Mouse (Mus musculus): ENCODE measurements around the gene Tmem132a. TPM values are rescaled to one million over a fixed set of nuclear protein-coding genes. Genes with fewer than 3 reads are reported as not detected.

Tmem132a gene
- polyA plus RNA-seq (2015; fragmentation: Nextera tagmentation; extraction: Ambion mirVana), result 59.9 and 65.6 TPM in 2 replicates

DNA sequence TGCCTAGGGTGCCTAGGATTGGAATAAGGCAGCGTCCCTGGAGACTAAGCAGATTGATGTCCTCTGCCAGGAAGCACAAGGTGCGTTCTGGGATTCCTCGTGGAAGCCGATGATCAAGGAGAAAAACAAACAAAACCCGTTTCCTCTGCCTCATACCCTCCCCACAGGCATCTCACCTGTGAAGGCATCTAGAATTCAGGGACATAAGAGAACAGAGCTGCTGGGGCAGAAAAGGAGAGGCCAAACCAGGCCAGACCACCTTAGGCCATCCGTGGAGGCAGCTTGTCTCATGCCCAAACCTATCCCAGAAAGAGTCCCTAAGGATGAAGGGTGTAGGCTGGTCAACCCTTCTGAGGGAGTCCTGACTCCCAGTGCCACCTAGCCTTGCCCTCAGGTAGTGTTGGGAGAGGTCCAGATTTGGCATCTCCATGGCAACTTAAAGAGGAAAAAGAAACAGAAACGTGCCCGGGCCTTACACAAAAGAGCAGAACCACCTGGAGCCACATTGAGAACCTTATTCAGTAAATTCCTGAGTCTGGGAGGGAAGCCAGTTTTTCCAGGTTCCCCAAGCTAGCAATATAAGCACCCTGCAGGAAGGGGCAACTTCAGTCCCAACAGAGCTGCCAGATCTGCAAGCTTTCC is at the start of gene Tmem132a:
Gene Tmem132a (minus strand): TSS at position 55 of the 642 bp plus-strand sequence.
- Histone ChIP-seq H3K9me3 (no peaks in the 10 kb centered on the region), H3K27me3 (replicated peaks) (no peaks in the 10 kb centered on the region), H3K27ac (peak within 1 kb of the TSS; percentile 64), H3K9ac (peak within 1 kb of the TSS; percentile 47), H3K36me3 (peaks cover 42% of the 10 kb centered on the region), H3K4me1 (peaks cover 34% of the 10 kb centered on the region), H3K4me2 (peak within 1 kb of the TSS; percentile 86), H3K4me3 (replicated peaks) (peak within 1 kb of the TSS; percentile 66)
- peak; percentile 41; the same call in 1 of the 2 replicates for ATAC-seq (ENCODE audit: insufficient read depth, low FRiP score, low read depth)
- WGBS, result 2% methylated on average over 8 of the region's 8 CpGs

DNA sequence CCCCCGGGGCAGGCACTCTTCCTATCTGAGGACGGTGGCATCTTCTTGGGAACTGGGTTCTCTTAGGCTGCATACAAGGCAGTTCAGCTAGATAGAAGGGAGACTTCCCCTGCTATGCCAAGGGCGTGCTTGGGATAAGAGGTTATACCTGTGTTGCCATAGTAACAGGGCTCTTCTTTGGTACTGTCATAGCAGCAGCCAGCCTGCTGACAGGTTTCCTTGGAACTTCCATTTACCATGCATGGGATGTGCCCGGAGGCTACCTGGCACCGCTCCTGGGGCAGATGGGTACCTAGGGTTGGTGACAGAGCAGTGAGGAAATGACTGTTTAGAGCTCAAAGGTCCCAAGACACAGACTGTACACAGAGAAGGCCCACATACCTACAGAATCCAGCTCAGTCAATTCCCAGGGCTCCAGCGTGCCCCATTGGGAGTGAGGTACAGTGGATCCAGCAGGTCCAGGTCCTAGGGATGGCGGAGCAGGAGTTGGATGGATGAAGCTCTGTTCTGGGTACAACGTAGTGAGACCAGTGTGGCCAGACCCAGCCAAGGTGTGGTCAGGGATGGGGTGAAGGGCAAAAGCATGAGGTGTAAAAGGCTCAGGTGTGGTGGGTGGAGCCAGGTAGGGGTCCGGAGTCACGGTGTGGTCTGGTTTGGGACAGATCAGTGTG is 48.7 kb upstream of the Tmem132a start:
- no peak overlapping the region for H3K9ac ChIP-seq
- H3K36me3 ChIP-seq, result no peaks in the 10 kb centered on the region
- H3K4me2 ChIP-seq, result no peak overlapping the region
- WGBS, result 89% methylated on average over 10 of the region's 10 CpGs
- no peaks in the 10 kb centered on the region; the same call in 1 of the 2 replicates for H3K27me3 ChIP-seq (replicated peaks)
- H3K27ac ChIP-seq, result no peak overlapping the region
- no peaks in the 10 kb centered on the region; the same call in 1 of the 2 replicates for H3K4me1 ChIP-seq
- H3K4me3 ChIP-seq (replicated peaks), result no peak overlapping the region
- ATAC-seq (ENCODE audit: insufficient read depth, low FRiP score, low read depth), result no peak
- H3K9me3 ChIP-seq, result no peaks in the 10 kb centered on the region

DNA sequence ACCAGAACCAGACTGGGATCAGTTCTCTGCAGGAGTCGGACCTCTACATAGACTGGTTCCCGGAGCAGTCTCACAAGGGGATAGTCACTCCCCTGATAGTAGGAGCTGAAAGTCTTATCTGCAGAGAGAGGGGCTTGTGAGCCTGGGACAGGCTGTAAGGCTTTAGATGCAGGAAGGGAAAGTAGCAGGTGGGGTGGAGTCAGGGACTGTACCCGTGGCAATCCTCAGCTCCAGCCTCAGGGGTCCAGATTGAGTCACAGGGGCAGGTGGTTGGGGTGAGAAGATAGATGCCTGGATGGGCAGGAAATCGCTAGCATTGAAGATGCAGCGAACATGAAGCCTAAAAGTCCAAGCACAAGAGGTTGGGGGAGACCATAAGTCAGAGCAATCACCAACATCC is 46.8 kb upstream of the Tmem132a start:
- Histone ChIP-seq H3K4me3 (replicated peaks) (no peak overlapping the region), H3K27ac (no peak overlapping the region), H3K9ac (no peak overlapping the region), H3K36me3 (no peaks in the 10 kb centered on the region), H3K4me1 (peaks cover 1% of the 10 kb centered on the region; the same call in 1 of the 2 replicates), H3K4me2 (no peak overlapping the region), H3K27me3 (replicated peaks) (no peaks in the 10 kb centered on the region; the same call in 1 of the 2 replicates), H3K9me3 (no peaks in the 10 kb centered on the region)
- 50% methylated on average over 5 of the region's 5 CpGs for WGBS
- no peak for ATAC-seq (ENCODE audit: insufficient read depth, low FRiP score, low read depth)

DNA sequence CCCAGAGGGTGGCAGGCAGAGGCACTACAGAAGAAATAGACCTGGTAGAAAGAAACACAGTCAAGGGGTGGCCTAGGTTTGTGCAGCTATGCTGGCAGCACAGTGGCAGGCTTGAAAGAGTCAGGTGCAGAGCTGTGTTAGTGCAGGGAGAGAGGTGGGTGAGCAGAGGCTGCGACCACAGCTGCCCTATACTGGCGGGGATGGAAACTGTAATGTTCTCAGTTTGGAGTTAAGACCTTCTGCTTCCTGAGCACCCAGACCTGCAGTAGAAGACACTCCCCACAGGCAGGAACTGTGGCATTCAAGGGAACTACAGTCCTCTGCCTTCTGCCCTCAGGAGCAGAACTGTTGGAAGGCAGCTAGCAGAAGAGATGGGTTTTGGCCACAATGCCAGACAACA is 45.1 kb upstream of the Tmem132a start:
- WGBS, result 57% methylated on average over 2 of the region's 2 CpGs

DNA sequence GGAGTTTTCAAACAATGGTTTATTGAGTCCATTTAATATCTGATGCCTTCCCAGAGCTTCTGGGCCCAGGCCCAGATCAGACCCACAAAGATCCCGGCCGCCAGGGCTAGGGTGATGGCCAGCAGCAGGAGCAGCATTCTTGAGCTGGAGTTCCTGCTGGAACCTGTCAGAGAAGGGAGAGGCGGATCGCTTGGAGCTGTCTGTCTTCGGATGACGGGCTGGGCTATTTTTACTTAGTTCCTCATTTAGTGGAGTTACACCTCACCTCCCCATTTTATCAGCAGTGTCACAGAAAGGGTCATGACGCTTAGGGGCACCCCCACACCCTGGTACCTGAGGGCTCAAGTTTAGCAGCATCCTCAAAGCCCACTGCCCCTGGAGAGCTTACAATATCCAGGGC is 44.6 kb upstream of the Tmem132a start:
- Histone ChIP-seq H3K4me2 (no peak overlapping the region), H3K36me3 (no peaks in the 10 kb centered on the region), H3K27me3 (replicated peaks) (no peaks in the 10 kb centered on the region; the same call in 1 of the 2 replicates), H3K4me1 (peaks cover 2% of the 10 kb centered on the region), H3K9ac (no peak overlapping the region), H3K4me3 (replicated peaks) (no peak overlapping the region), H3K27ac (no peak overlapping the region), H3K9me3 (no peaks in the 10 kb centered on the region)
- WGBS, result 36% methylated on average over 7 of the region's 7 CpGs
- no peak for ATAC-seq (ENCODE audit: insufficient read depth, low FRiP score, low read depth)

More for the DNA sequence above, 45.1 kb upstream of the Tmem132a start:
- H3K4me3 ChIP-seq (replicated peaks), result no peak overlapping the region
- H3K27me3 ChIP-seq (replicated peaks), result no peaks in the 10 kb centered on the region; the same call in 1 of the 2 replicates
- no peak overlapping the region for H3K4me2 ChIP-seq
- H3K9me3 ChIP-seq, result no peaks in the 10 kb centered on the region
- H3K4me1 ChIP-seq, result peaks cover 2% of the 10 kb centered on the region
- no peak overlapping the region for H3K9ac ChIP-seq
- no peak for ATAC-seq (ENCODE audit: insufficient read depth, low FRiP score, low read depth)
- no peak overlapping the region for H3K27ac ChIP-seq
- no peaks in the 10 kb centered on the region for H3K36me3 ChIP-seq

DNA sequence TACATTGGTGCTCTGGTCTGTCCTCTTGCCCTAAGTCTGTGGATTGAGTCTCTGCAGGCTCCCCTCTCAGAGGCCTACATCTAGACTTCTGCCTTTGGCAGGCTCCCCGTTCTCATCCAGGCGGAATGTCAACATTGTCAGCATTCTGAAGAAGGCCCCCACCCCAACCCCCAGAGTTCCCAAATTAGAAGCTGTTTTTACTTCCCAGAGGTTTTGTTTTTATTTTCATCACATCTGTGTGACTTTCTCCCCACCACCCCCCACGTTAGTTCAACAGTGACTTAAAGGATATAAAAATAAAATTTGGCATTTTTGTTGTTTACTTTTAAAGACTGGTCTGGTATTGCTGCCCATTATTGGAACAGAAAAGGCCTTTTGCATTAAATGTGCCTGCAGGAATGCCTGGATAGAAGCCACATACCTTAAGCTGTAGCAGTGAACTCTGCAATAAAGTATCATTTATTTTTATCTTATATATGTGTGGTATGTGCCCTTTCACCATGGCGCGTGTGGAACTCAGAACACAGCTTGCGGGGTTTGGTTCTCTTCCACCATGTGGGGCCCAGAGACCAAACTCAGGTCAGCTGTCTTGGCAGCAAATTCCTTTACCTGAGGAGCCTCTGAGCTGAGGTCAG is 39.5 kb upstream of the Tmem132a start:
- Histone ChIP-seq H3K9me3 (no peaks in the 10 kb centered on the region), H3K4me3 (replicated peaks) (no peak overlapping the region), H3K27me3 (replicated peaks) (no peaks in the 10 kb centered on the region), H3K27ac (peak overlapping the region; percentile 90), H3K4me1 (peaks cover 18% of the 10 kb centered on the region; the same call in 1 of the 2 replicates), H3K36me3 (0 out of 2 replicates have a peak, but pooled peaks cover 4% of the 10 kb centered on the region), H3K4me2 (no peak overlapping the region), H3K9ac (no peak overlapping the region)
- 45% methylated on average over 6 of the region's 6 CpGs for WGBS
- ATAC-seq (ENCODE audit: insufficient read depth, low FRiP score, low read depth), result peak; percentile 59; the same call in 1 of the 2 replicates

DNA sequence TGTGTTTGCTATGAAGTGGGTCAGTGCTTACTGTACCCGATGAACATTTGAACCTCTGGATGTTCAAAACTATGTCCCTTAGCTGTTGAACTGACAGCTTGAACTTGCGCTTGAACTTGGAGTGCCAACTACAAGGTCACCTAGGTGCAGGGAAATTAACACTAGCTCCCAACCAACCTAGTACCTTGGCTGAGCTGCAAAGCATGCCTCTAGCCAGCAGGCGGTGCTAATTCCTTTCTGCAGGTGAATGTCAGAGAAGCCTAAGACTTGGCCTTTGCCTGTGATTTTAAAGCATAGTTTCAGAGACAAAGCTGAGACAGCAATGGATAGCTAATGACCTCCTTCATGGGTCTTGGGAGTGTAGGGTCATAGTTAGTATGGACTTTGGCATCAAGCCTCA is 38.2 kb upstream of the Tmem132a start:
- peak overlapping the region; percentile 90; the same call in 1 of the 2 replicates for H3K27ac ChIP-seq
- no peak overlapping the region for H3K9ac ChIP-seq
- H3K27me3 ChIP-seq (replicated peaks), result no peaks in the 10 kb centered on the region
- no peak overlapping the region for H3K4me3 ChIP-seq (replicated peaks)
- no peaks in the 10 kb centered on the region for H3K9me3 ChIP-seq
- no peak overlapping the region for H3K4me2 ChIP-seq
- H3K4me1 ChIP-seq, result peaks cover 21% of the 10 kb centered on the region; the same call in 1 of the 2 replicates
- no peak for ATAC-seq (ENCODE audit: insufficient read depth, low FRiP score, low read depth)
- peaks cover 13% of the 10 kb centered on the region for H3K36me3 ChIP-seq
- WGBS, result 50% methylated on average over 3 of the region's 3 CpGs

DNA sequence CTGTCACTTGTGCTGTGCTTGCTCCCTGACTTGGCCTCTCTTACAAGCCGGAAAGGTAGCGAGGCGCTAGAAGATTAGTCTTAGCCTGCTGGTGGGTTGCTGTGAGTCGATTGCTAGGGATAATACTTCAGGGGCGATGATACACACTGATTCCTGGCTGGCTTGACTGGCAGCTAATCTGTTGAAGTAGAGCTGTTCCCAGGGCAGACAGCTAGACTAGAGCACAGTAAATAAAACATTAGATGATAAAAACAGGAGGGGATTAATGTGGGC is 35.9 kb upstream of the Tmem132a start:
- H3K36me3 ChIP-seq, result peaks cover 32% of the 10 kb centered on the region
- 48% methylated on average over 5 of the region's 5 CpGs for WGBS
- H3K9ac ChIP-seq, result no peak overlapping the region

DNA sequence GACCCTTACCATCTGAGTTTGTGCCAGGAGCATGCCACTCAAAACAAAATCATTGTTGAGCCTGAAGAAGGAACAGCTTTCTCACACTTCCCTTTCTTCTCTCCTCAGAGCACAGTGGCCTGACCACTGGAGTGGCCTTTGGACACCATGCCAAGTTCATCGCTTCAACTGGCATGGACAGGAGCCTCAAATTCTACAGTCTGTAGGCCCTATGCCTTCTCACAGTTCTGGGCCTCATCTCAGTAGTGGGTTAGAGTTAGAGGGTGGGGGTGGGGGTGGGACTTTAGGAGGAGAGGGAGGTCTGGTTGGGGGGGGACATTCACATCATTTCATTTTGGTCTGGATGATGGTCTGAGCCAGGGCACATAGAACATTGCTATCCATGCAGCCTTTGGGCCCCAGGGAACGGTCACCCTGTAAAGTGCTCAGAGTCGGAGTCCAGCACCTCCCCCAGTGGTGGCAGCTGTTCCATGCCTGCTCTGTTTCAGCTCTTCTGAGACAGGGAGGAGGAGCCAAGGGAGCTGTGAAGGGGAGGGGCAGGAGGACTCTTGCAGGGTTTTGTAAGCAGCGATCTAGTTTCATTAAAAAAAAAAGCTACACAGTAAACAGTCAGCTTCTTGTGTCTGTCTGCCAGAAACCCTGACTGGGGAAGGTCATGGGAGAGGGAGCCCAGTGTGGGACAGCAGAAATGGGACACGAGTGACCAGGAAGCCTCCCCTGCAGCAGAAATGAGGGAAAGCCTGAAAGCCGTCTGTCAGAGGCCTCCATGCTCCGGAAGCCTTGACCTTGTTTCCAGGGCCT is 35.4 kb upstream of the Tmem132a start:
- WGBS, result 35% methylated on average over 7 of the region's 7 CpGs
- Histone ChIP-seq H3K27me3 (replicated peaks) (no peaks in the 10 kb centered on the region), H3K36me3 (peaks cover 38% of the 10 kb centered on the region), H3K9me3 (no peaks in the 10 kb centered on the region), H3K4me1 (peaks cover 19% of the 10 kb centered on the region; the same call in 1 of the 2 replicates), H3K4me2 (peak overlapping the region; percentile 32; the same call in 1 of the 2 replicates), H3K4me3 (replicated peaks) (no peak overlapping the region), H3K27ac (peak overlapping the region; percentile 91), H3K9ac (no peak overlapping the region)
- peak; percentile 75 for ATAC-seq (ENCODE audit: insufficient read depth, low FRiP score, low read depth)

More for the DNA sequence above, 35.9 kb upstream of the Tmem132a start:
- Histone ChIP-seq H3K4me1 (peaks cover 19% of the 10 kb centered on the region; the same call in 1 of the 2 replicates), H3K27me3 (replicated peaks) (no peaks in the 10 kb centered on the region), H3K4me3 (replicated peaks) (no peak overlapping the region), H3K27ac (peak overlapping the region; percentile 91), H3K4me2 (peak overlapping the region; percentile 32; the same call in 1 of the 2 replicates), H3K9me3 (no peaks in the 10 kb centered on the region)
- no peak for ATAC-seq (ENCODE audit: insufficient read depth, low FRiP score, low read depth)

DNA sequence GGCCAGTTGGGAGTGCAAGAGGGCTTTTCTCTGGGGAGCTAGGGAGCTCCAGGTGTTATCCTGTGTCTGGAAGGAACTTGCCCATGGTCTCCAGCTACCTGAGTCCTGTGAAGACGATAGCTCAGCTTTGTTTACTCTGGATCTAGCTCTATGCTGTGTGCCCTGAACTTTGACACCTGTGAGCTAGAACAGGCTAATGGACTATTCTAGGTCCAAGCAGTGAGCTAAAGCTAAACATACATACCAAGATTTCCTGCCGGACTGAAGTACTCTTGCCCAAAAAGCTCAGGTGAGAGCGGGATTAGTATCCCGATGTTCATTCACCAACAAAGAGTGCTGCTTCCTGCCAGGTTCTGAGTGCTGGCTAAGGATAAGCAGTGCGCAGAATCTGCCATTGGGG is 34.8 kb upstream of the Tmem132a start:
- peaks cover 44% of the 10 kb centered on the region for H3K36me3 ChIP-seq
- no peak for ATAC-seq (ENCODE audit: insufficient read depth, low FRiP score, low read depth)
- H3K27ac ChIP-seq, result peak overlapping the region; percentile 49; the same call in 1 of the 2 replicates
- H3K4me1 ChIP-seq, result peaks cover 19% of the 10 kb centered on the region; the same call in 1 of the 2 replicates
- H3K9me3 ChIP-seq, result no peaks in the 10 kb centered on the region
- H3K4me2 ChIP-seq, result no peak overlapping the region
- 64% methylated on average over 5 of the region's 5 CpGs for WGBS
- no peaks in the 10 kb centered on the region for H3K27me3 ChIP-seq (replicated peaks)
- no peak overlapping the region for H3K9ac ChIP-seq
- H3K4me3 ChIP-seq (replicated peaks), result no peak overlapping the region

DNA sequence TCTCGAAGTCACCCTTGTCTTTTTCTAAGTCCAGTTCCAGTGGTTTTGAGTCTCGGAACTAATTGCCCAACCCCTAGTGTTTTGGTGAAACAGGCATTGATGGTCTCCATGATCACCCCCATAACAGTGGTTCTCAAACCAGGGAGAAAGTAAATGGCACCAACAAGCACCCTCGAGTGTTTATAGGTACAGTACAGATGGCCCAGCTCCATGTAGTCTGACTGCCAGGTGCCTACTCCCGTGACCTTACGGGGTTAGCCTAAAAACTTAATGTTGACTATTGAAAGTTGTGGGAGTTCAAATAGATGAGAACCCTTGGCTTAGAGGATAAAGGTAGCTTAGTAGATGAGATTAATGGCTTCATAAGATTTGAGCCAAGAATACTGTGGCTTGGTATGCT is 31.3 kb upstream of the Tmem132a start:
- H3K4me3 ChIP-seq (replicated peaks), result no peak overlapping the region
- H3K9me3 ChIP-seq, result no peaks in the 10 kb centered on the region
- H3K4me2 ChIP-seq, result no peak overlapping the region
- no peaks in the 10 kb centered on the region for H3K27me3 ChIP-seq (replicated peaks)
- WGBS, result 90% methylated on average over 5 of the region's 5 CpGs
- ATAC-seq (ENCODE audit: insufficient read depth, low FRiP score, low read depth), result no peak
- H3K9ac ChIP-seq, result no peak overlapping the region
- no peak overlapping the region for H3K27ac ChIP-seq
- peaks cover 28% of the 10 kb centered on the region for H3K4me1 ChIP-seq
- peaks cover 62% of the 10 kb centered on the region for H3K36me3 ChIP-seq

Data from stomach, embryonic 15.5 days (tissue).